In the genomic region with DNA sequence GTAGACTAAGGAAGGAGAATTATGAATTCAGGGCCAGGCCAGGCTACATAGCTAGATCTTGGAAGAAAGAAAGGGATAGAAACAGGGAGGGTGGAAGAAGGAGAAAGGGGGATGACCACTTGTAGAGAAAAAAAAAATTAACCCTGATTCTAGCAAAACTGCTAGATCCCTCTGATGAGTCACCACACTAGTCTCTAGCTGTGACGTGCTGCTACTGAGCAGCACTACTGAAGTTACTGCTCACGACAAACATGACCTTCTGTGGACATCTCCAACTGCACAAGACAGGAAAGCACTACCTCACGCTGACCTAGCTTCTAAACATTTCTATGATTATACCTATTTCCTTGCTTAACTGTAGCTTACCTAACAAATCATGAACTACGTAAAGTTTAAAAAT, we compare ENCODE assay signal across 21 mouse cellular contexts. TPM values are rescaled to one million over a fixed set of nuclear protein-coding genes. Genes with fewer than 3 reads are reported as not detected.
A peak's percentile ranks its signal among the peaks of the same experiment; 100 is the strongest.
DNase-seq lines count a peak whose midpoint lies in the region.
"Had no signal": no experiment of that assay in that cellular context is flagged by ENCODE, and none has a peak within 500 bp of the region (broad histone marks: within the 10 kb centered on the region; RNA-seq: fewer than 3 reads in every experiment).

No protein-coding gene starts in this region.

- DNase-seq in adrenal gland, adult (ENCODE audit: inconsistent age in 2 of 2, low spot score in 1 of 2) = peak; percentile 23 to 65
- DNase-seq in adrenal gland, postnatal 4 days (ENCODE audit: low spot score in 2 of 2) = no peak
- peak; percentile 24 for DNase-seq in adrenal gland, adult 2 months
- DNase-seq in adrenal gland, adult 18-20 months (ENCODE audit: low spot score in 2 of 2) = no peak
- DNase-seq in adrenal gland, postnatal 36 days = peak; percentile 6 to 10
- DNase-seq in adrenal gland, postnatal 25 days = no peak
- DNase-seq in 416B (ENCODE audit: low read depth) = peak; percentile 57
- no peak for DNase-seq in layer of hippocampus, adult 9-10 months (ENCODE audit: low spot score)
- DNase-seq: adrenal gland, adult 8-10 months; adrenal gland, postnatal 10 days; adrenal gland, postnatal 14 days; B cell, adult 2 months; cerebellum, adult 11 months; cerebellum, adult 11-12 months; cerebellum, adult 18-20 months; cerebellum, adult 2 months; cerebellum, adult 8-10 months; cerebellum, adult 9-10 months; cerebellum, adult 9-11 months; cerebellum, postnatal 10 days; cerebellum, postnatal 14 days had no signal

RNA-seq across cellular contexts. Expression of a gene that starts 8.5 kb away (rescaled TPM):
- 10 to 100 TPM; 41.7 to 45.6 TPM for total RNA-seq in adrenal gland, postnatal 4 days (2021)
- total RNA-seq in adrenal gland, adult 2 months (2021) = 10 to 100 TPM; 33.3 to 42.1 TPM
- polyA plus RNA-seq in adrenal gland, adult 2 months (2012; rRNA removed) = 13.6 and 16.7 TPM in 2 replicates
- 10 to 100 TPM; 31.9 to 36.7 TPM for total RNA-seq in adrenal gland, adult 18-20 months (2021)
- 10 to 100 TPM; 38.9 to 43.8 TPM for total RNA-seq in adrenal gland, postnatal 36 days (2021)
- total RNA-seq in adrenal gland, postnatal 25 days (2021) = 40.1 and 44.1 TPM in 2 replicates

RNA-seq across cellular contexts. Expression of a gene that starts 18.6 kb away (rescaled TPM):
- 10 to 100 TPM; 16.6 to 17.8 TPM for total RNA-seq in adrenal gland, postnatal 4 days (2021)
- 10 to 100 TPM; 12.6 to 15.4 TPM for total RNA-seq in adrenal gland, adult 2 months (2021)
- polyA plus RNA-seq in adrenal gland, adult 2 months (2012; rRNA removed) = 4.6 TPM in 2 replicates
- 10 to 100 TPM; 10.7 to 17.2 TPM for total RNA-seq in adrenal gland, adult 18-20 months (2021)
- 10 to 100 TPM; 14.6 to 21.7 TPM for total RNA-seq in adrenal gland, postnatal 36 days (2021)
- total RNA-seq in adrenal gland, postnatal 25 days (2021) = 15.1 and 17.3 TPM in 2 replicates

Comparison
In these comparisons a context has a peak if more than half of its experiments do, and no peak if none do; other contexts are left out.
1. DNase-seq: peak in adrenal gland, adult (2 of 2), adrenal gland, adult 2 months (single experiment), adrenal gland, postnatal 36 days (2 of 2) and 416B (single experiment); none in adrenal gland, postnatal 4 days (0 of 2), adrenal gland, adult 18-20 months (0 of 2), adrenal gland, postnatal 25 days (single experiment) and layer of hippocampus, adult 9-10 months (single experiment).